Mouse (Mus musculus): Measurements from ENCODE around the gene Barx2.

Gene Barx2

GRCm38 (mm10) chr9:31808753-31809152, 104.5 kb downstream of the Barx2 start:
- no peak for DNase-seq (ENCODE audit: low read depth, low spot score)

- no peak for DNase-seq (ENCODE audit: low read depth, low spot score)
Measured at GRCm38 (mm10) chr9:31802641-31803040, 110.6 kb downstream of the Barx2 start.
